Mouse (Mus musculus) heart, postnatal 0 days (tissue): ENCODE measurements around the gene Trim44.

ENCODE experiments used
- CTCF ChIP-seq: IDR thresholded peaks from 2 replicates; pipeline ENCODE4 v1.5.1; 2016; ENCODE audit warnings: antibody characterized with exemption, control low read depth, low read depth
- EP300 ChIP-seq: IDR thresholded peaks from 2 replicates; pipeline ENCODE4 v1.6.1; 2016; ENCODE audit warnings: antibody characterized with exemption, low read depth

DNA sequence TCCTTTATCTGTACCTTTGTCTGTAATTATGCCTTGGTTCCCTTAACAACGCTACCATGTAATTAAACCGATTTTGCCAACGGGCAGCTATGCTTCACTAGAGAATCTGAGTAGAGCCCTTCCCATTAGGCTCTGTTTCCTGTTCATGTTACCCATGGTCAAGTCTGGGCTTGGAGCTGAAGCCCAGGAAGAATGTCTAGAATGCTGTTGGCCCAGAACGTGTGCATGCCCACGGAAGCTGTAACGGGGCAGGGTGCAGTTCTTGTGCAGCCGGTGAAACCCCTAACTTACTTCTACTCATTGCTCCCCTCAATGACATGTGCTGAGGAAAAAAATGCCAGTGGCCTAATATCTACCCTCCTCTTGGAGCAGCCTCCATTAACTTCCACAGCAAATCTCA is 40.2 kb upstream of the Trim44 start:
- TF ChIP-seq CTCF (no peak), EP300 (no peak)
